Mouse (Mus musculus) olfactory bulb, adult 2 months (tissue): ENCODE results near the gene Wdr54. TPM values are rescaled to one million over a fixed set of nuclear protein-coding genes. Genes with fewer than 3 reads are reported as not detected.

Experiments used
- H3K27ac ChIP-seq: fragments of 200-500 bp; 2 replicates; pipeline ENCODE4 v1.5.1; 2012; ENCODE audit warnings: low read depth, low read length; ENCODE audit not compliant: insufficient read depth
- H3K4me1 ChIP-seq: fragments of 200-500 bp; 2 replicates; pipeline ENCODE4 v1.6.1; 2012; ENCODE audit warnings: low read length; ENCODE audit not compliant: control insufficient read depth, insufficient read depth
- H3K4me3 ChIP-seq: fragments of 200-500 bp; 2 replicates; pipeline ENCODE4 v1.5.1; 2012; ENCODE audit warnings: mild to moderate bottlenecking, low read depth, low read length, moderate library complexity; ENCODE audit not compliant: insufficient read depth
- CTCF ChIP-seq: fragments of 200-500 bp; IDR thresholded peaks from 2 replicates; pipeline ENCODE4 v1.5.1; 2012; ENCODE audit warnings: low read depth, mild to moderate bottlenecking, low read length, moderate library complexity; ENCODE audit not compliant: insufficient read depth
- POLR2A ChIP-seq: fragments of 200-500 bp; IDR thresholded peaks from 2 replicates; pipeline ENCODE4 v1.6.1; 2012; ENCODE audit warnings: mild to moderate bottlenecking, low read depth, low read length, moderate library complexity; ENCODE audit not compliant: insufficient read depth
- WGBS: fragments of 180-500 bp; shearing (Covaris S2); methylation state at CpG from one replicate; pipeline ENCODE4 v1.1.7; 2018; 5-methylcytosine and 5-hydroxymethylcytosine counted together
- polyA plus RNA-seq: library from polyadenylated mRNA; stranded (reverse); fragments of >200 nt; gene quantifications from 2 replicates; pipeline ENCODE4 v1.2.4, GENCODE M21; 2012; ENCODE audit warnings: low replicate concordance; ENCODE audit not compliant: missing spikeins, insufficient read depth, insufficient read length

Wdr54 gene
- polyA plus RNA-seq, 1 experiment = not detected

- WGBS = 14% methylated on average over 37 of the region's 37 CpGs
- H3K4me3 ChIP-seq = no peak overlapping the region
- H3K27ac ChIP-seq = no peak overlapping the region
- peaks cover 22% of the 10 kb centered on the region for H3K4me1 ChIP-seq
- no peak for TF ChIP-seq CTCF
- no peak for TF ChIP-seq POLR2A
Measured at GRCm38 (mm10) chr6:83135571-83136161, 20.5 kb downstream of the Wdr54 start.

DNA sequence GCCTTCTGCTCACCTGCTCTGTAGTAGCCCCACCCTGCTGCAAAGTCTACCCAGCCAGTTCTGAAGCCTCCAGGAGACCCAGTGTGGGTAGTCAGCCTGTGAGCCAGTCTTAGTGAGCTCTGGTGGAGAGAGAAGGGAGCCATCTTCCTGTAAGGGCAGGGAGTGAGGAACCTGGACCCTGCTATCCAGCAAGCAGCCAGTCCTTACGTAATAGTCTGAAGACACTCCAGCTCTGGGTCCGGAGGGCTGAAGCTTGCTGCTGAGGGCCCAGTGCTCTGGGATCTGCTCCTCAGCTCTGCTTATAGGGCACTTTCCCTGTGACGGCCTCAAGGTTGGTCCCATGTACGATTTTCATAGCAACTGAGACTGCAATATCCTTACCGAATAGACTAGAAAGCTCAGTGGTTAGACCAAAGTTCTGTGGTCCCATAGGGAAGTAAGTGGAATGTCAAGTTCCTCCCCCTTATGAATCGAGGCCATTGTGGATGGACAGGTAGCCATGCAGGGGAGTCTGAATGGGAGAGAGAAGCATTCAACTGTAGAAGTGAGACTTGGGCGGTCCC lies 21.2 kb downstream of the Wdr54 start, which contains the start of gene Rtkn:
Gene Rtkn (plus strand): TSS at position 513 of the 563 bp plus-strand sequence.
- TF ChIP-seq POLR2A (no peak), CTCF (no peak)
- WGBS = 68% methylated on average over 7 of the region's 7 CpGs
- Histone ChIP-seq H3K4me3 (no peak within 1 kb of the TSS), H3K27ac (no peak within 1 kb of the TSS), H3K4me1 (peaks cover 22% of the 10 kb centered on the region)

GRCm38 (mm10) chr6:83134226-83134625 lies 22.0 kb downstream of the Wdr54 start:
- 72% methylated on average over 3 of the region's 3 CpGs for WGBS
- TF ChIP-seq CTCF (no peak), POLR2A (no peak)
- peaks cover 22% of the 10 kb centered on the region for H3K4me1 ChIP-seq
- H3K27ac ChIP-seq = no peak overlapping the region
- H3K4me3 ChIP-seq = no peak overlapping the region

DNA sequence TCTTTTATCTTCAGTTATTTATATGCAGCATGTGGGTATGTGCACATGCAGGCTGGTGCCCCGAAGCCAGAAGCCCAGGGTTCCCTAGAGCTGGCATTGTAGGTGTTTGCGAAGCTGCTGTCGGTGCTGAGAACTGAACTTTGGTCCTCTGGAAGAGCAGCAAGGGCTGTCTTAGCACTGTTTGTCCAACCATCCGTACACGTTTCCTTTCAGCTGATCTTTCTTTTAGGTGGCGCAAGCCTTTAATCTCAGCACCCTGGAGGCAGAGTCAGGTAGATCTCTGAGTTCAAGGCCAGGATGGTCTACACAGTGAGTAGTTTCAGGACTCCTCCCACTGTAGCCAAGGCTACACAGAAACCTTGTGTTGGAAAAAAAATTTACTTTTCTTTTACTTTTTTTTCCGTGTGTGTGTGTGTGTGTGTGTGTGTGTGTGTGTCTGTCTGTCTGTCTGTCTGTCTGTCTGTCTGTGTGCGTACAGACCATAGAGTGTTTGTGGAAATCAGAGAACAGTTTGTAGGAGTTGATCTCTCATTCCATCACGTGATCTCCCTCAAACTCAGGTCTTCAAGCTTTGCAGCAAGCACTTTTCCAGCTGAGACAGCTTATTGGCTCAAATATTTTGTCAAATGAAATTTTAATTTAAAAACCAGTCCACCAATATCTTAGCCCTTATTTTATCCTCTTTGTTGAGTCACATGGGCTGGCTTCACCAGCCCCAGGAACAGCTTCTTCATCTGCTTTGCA lies 23.8 kb downstream of the Wdr54 start:
- H3K4me3 ChIP-seq = no peak overlapping the region
- 88% methylated on average over 9 of the region's 9 CpGs for WGBS
- TF ChIP-seq POLR2A = no peak

DNA sequence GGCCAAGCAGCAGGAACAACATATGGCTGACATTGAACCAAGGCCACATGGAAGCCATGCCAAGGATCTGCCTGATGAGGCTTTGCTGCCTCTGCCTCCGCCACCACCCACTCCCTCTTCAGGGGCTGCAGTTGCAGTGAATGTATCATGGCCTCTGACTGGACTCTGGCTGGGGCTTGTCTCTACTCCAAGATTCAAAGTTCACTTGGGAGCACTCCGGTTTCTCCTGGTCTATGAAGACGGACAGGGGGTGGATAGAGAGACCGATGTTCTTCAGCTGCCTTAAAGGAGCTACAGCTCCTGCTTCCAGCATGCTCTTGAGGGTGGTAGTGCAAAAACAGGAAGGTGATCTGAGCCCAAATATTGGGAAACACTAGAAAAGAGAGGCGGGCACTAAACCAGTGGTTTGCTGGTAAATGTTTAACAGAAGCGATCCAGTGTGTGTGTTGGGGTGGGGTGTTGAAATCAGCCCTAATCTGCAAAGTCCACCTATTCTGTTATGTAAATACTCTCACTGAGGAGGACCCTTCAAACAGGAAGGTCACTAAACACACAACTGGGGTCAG lies 24.6 kb downstream of the Wdr54 start:
- H3K4me3 ChIP-seq = no peak overlapping the region
- 83% methylated on average over 6 of the region's 6 CpGs for WGBS
- no peak overlapping the region for H3K27ac ChIP-seq
- TF ChIP-seq CTCF = no peak
- TF ChIP-seq POLR2A = no peak
- peaks cover 7% of the 10 kb centered on the region for H3K4me1 ChIP-seq

More for the DNA sequence above, 23.8 kb downstream of the Wdr54 start:
- H3K4me1 ChIP-seq = peaks cover 14% of the 10 kb centered on the region
- no peak overlapping the region for H3K27ac ChIP-seq

DNA sequence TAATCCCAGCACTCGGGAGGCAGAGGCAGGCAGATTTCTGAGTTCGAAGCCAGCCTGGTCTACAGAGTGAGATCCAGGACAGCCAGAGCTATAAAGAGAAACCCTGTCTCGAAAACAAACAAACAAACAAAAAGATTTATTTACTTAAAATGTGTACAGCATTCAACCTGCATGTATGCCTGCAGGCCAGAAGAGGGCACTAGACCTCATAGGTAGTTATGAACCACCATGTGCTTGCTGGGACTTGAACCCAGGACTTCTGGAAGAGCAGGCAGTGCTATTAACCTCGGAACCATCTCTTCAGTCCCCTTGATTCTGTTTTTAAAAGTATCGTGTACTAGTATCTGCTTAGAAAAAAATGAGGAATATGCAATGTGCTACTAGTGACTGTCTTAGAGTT lies 28.8 kb downstream of the Wdr54 start:
- Histone ChIP-seq H3K4me1 (peaks cover 9% of the 10 kb centered on the region), H3K27ac (no peak overlapping the region), H3K4me3 (no peak overlapping the region)
- TF ChIP-seq POLR2A (no peak), CTCF (no peak)
- WGBS = 95% methylated on average over 5 of the region's 5 CpGs

GRCm38 (mm10) chr6:83125331-83125730 lies 30.9 kb downstream of the Wdr54 start, which contains the start of gene Ino80b:
Gene Ino80b, minus strand, starts transcription at chr6:83125431.
- WGBS = 24% methylated on average over 5 of the region's 5 CpGs
- TF ChIP-seq POLR2A (no peak), CTCF (no peak)
- peak within 1 kb of the TSS; percentile 87 for H3K4me3 ChIP-seq
- H3K4me1 ChIP-seq = peaks cover 16% of the 10 kb centered on the region
- no peak within 1 kb of the TSS for H3K27ac ChIP-seq

DNA sequence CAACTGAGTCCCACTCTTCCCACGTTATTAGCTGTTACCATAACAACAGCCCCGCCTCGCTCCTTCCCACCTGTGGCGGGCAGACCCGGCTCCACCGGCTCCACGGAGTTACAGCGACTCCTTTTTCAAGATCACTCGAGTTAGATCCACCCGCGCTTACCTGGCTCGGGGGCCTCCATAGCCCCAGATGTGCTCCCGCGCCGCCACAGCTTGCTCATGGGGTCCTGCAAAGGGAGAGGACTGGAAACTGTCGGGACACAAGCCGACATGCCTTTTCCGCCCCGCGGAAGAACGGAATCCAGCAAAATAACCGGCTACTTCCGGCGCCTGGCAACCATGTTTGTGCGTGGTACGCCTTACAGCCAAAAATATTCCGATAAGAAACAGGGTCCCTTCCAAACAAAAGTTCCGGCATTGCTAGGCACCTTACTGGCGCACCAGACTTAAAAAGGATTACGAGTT lies 31.3 kb downstream of the Wdr54 start:
- Histone ChIP-seq H3K4me1 (peaks cover 19% of the 10 kb centered on the region), H3K4me3 (peak overlapping the region; percentile 87), H3K27ac (no peak overlapping the region)
- TF ChIP-seq CTCF (no peak), POLR2A (no peak)
- WGBS = under 1% methylated on average over 30 of the region's 30 CpGs

- no peak for TF ChIP-seq POLR2A
- TF ChIP-seq CTCF = no peak
- Histone ChIP-seq H3K27ac (no peak overlapping the region), H3K4me3 (no peak overlapping the region), H3K4me1 (peaks cover 27% of the 10 kb centered on the region)
- 89% methylated on average over 5 of the region's 5 CpGs for WGBS
Measured at GRCm38 (mm10) chr6:83122961-83123360, 33.2 kb downstream of the Wdr54 start.
